Mouse (Mus musculus): ENCODE measurements around the gene Selenom.

Selenom gene

DNA sequence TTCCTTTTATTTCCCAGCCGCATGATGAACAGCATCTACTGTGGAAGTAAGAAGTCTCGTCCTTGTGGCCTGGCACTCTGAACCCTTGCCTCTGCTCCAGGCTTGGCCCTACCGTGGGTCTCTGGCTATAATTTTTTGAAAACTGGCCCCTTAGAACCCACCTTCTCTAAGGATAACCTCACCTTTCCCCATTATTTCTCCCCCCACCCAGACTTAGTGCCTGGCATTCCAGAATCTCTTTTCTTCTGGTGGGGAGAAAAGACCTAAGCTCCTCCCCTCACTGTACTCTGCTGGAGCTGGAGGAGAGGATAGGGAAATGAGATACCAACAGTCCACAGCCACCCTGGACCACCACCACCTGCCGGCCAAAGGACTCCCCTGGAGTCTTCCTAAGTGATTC, 732 bp downstream of the Selenom start:
- no peak for DNase-seq (ENCODE audit: low read depth)

DNA sequence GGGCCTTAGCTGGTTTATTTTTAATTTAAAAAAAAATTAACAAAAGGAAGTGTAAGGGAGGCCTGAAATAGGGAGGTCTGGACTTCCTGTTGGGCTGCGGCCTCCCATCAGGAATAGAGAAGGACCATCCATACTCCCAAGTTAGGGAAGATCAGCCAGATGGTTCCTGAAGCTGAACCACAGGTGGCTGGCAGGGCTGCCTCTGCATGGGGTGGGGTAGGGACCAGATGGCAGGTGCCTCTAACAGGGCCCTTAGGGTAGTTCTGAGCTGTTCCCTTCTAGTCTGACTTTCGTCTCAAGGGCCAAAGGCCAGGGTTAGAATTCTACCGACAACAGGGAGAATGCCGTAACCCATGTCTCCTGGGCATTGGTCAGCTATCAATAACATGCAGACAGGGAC, 1.2 kb downstream of the Selenom start:
- DNase-seq (ENCODE audit: low read depth), result no peak

DNA sequence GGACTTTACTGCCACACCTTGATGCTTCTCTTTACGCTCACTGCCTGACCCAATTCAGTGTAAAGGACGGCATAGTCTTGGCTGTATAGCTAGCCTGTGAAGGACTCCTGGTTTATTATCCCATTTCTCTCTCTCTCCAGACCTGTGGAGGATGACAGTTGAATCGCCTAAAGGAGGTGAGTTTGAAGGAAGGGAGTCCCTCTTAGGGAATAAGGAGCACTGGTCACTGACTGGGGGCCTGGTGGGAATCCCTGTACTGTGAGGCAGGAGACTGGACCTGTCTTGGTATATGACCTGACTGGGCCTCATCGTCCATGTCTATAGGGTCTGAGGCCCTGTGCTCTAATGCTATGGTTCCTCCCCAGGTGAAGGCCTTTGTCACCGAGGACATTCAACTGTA, 1.6 kb downstream of the Selenom start:
- no peak for DNase-seq (ENCODE audit: low read depth)

DNA sequence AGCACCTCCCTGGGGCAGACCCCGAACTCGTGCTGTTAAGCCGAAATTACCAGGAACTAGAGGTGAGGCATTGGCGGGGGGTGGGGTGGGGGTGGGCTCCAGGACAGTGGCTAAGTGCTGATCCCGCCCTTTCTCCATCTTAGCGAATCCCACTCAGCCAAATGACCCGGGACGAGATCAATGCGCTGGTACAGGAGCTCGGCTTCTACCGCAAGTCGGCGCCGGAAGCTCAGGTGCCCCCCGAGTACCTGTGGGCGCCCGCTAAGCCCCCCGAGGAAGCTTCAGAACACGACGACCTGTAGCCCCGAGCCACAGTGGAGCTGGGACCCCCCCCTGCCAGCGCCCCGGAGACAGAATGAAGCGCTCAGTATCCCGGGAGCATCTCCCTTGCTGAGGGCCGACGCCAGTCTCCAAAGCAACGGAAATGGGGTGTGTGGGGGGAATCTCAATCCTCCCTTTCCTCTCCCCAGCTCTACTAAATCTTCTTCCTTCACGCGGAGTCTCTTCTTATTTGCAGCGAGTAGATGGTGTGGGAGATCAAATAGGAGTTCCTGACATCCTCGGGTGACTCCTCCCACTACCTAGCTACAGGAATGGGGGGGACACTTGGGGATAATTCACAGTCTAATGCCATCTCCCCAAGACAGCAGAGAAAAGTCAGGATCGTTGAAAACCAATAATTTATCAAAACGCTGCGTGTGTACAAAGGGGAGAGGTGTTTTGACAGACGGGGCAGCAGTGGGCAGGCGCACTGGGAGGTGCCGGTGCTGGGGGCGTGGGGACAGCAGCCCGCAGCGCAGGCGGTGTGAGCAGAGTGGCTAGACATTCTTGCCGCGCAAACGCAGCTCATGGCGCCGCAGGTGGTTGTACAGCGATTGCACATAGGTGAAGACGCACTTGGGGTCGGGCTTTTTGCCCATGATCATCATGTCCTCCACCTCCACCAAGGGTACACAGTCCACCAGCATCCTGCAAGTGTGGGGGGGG, 2.7 kb downstream of the Selenom start:
- no peak for DNase-seq (ENCODE audit: low read depth)

DNA sequence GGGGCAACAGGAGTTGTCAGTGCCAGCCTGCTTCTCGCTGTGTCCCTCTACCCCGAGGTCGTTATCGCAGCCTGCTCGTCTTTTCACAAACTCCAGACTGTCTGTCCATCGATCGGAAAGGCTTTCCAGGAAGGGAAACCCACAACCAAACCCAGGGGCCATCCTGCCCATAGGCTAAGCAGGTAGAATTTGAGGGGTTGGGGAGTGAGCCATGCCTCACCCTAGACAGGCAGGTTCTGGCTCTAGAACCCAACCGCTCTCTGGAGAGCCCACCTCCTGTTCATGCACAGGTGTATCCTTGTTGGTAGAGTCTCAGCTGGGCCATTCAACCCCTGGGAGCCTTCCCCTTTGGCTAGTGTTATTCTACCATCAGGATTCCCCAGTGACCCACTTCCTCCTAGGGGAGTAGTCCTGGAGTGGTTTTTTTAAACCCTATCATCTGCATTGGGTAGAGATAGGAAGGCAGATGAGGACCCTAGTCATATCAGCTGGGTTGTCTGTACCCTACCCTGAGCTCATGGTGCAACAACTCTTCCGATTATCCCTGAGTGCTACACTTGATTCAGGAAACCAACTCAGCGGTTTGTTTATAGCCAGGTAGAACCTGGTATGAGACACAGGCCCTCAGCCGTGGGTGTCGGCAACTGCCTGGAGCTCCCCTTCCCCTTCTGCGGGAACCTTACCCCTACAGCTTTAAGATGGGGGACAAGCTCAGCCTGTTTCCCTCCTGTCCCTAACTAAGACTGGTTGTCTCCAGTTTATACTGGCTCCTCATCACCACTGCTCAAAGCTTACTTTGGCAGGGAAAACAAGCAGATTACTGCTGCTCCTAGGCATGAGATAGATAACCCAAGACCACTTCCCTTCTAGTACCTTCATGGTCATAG, 3.6 kb downstream of the Selenom start:
- no peak for DNase-seq (ENCODE audit: low read depth)

DNA sequence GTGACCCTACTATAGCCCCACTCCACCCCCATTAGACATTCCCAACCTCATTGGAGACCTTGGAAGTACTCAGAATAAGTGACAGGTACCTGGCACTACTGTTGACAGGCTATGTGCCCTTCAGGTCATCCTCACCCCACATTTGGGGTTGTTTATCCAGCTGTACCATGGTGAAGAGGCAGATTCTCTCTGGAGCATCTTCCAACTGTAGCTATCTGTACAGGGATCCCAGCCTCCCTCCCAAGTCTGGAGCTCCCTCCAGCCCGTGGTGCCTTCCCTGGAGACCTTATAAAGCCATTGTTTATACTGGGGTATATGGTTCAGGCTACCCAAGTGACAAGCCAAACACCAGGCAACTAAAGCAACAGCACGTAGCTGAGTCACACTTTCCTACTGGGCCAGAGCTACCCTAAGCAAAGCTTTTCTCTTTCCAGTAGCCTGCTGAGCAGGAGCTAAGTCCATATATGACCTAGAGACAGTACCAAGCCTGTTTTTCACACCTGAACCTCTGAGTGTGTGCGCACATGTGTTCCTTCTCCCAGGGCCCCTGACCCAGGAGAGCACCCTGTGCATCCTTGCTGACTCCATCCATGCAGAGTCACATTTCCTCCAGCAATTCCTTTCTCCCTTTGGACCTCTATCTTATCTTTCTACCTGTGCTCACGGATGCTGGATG, 4.7 kb downstream of the Selenom start:
- no peak for DNase-seq (ENCODE audit: low read depth)

DNA sequence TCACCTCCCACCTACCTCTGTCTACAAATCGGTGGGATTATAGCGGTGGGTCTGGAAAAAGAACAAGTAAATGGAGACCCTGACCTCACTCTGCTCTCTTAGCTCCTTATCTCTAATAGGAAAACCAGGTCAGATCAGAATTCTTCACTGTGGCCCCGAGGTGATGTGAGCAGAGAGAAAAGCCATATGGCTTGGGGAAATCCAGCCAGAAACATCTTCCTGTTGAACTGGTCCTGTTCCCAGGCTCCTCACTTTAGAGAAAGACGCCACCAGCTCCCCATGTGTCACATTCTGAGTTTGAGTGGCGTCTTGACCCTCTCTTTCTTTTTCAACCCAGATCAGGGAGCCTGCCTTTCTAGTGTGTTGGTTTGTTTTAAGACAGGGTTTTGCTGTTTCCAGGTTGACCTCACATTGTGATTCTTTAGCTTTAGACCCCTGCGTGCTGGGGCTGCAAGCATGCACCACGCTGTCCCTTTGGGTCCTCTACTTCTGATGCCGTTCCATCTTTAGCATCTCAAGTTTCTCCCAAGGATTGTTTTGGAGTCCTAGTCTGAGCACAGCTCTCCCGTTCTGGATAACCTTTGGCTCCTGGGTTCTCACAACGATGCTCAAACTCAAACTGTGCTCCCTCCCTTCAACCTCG, 5.4 kb downstream of the Selenom start:
- no peak for DNase-seq (ENCODE audit: low read depth)

DNA sequence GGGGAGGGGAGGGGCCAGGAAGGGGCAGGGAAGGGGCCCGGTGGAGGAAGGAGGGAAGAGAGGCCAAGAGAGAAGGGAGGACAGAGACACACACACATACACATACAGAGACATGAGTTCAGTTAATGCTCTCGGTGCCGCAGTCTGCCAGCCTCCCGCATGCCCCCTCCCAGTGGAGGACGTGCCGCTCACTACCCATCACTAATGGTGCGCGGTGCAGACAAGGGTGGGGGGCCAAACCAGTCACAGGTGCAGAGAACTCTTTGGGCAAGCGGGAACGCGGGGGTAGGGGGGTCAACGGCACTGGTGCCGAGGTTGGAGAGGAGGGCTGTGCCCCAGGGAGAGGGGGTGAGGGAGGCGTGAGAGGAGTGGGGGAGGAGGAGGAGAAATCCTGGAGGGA, 6.4 kb downstream of the Selenom start:
- DNase-seq (ENCODE audit: low read depth), result no peak

DNA sequence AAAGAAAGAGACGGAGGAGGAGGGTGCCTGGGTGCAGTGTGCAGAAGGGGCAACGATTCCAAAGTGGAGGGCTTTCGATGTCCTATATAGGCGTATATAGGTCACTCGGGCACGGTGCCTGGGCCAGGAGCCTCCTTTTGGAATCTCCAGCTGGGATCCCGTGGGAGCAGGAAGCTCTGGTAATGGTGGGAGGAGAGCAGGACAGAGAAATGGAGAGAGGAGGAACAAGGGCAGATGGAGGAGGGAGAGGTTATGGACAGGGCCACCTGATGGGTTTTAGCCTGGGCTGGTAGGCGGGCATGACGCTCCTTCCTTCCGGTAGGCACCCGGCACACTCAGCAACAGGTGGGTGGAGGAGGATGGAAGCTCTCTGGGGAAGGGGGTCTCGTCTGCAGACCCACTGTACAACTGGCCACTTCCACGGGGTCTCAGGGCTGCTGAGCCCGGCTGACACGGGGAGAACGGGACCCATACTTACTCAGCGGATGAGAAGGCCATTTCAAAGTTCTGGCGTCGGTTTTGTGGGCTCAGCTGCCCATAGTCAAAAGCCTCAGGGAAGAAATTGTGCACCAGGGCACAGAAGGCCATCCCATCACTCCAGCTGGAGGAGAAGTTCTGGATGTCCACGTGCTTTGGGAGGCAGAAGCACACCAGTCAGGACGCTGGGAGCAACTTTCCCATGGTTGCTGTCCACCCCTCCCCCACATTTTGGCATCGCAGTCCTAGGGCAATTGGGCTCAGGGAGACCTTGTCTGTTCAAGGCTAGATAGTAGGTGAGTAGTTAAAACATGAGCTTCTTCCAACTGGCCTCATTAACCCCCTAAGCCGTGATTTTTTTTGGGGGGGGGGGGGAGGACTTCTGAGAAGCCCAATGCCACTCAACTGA, 7.1 kb downstream of the Selenom start:
- DNase-seq (ENCODE audit: low read depth), result no peak

DNA sequence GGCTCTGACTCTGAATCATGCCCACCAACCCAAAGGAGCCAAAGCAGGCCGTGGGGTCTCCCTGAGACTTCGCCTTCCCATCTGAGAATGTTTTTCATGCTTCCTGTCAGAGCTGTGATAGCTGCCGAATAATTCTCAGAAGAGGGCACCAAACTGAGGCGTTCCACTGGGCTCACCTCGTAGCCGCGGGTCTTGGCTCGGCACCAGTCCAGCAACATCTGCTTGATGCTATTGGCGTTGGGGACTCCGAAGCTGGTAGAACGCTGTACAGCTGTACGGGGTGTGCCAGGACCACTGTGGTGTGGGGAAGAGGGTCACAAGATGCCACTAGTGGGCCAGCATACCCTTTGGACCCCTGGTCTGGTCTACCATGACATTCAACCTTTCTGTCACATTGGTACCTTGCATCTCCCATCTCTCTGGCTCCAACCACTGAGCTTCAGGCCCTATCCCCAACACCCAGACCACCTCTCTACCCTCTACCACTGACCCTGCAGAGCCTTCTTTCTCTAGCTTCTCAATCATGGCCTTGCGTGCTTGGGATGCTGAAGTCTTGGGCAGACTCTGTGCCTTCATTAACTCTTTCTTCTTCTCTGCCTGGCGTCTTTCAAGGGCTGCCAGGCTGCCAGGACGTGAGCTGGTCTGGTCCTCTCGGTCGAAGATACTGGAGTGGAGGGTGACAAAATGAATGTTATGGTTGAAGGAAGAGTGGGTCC, 8.0 kb downstream of the Selenom start:
- no peak for DNase-seq (ENCODE audit: low read depth)

DNA sequence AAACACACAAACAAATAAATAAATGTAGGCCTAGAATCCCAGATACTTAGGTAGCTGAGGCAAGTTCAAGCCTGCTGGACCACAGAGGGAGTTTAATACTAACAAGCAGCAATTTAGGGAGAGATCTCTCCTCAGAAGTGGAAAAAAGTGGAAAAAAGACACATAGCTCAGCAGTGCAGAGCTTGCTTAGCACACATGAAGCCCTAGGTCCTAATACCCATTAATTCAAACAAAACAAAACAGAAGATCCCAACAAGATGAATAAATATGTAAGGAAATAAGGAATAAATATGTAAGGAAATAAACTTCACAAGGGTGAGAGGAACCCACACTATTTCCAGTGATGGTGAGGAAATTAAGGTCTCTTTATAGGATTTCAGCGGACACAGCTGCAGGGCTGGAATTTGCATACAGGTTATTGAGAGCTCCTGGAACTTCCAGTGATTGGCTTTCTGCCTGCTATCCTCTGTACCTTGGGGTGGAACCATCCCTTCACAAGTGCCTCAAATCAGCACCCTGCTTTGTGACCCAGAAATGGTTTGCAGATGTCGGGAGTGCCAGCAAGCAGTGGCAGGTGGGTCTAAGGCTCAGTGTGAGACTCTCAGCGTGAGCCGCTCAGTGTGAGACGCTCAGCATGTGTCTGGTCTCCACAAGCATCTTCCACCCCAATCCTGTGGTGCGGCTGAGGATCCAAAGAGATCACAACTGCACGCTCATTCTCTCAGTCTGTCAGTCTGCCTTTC, 9.5 kb downstream of the Selenom start:
- no peak for DNase-seq (ENCODE audit: low read depth)

DNA sequence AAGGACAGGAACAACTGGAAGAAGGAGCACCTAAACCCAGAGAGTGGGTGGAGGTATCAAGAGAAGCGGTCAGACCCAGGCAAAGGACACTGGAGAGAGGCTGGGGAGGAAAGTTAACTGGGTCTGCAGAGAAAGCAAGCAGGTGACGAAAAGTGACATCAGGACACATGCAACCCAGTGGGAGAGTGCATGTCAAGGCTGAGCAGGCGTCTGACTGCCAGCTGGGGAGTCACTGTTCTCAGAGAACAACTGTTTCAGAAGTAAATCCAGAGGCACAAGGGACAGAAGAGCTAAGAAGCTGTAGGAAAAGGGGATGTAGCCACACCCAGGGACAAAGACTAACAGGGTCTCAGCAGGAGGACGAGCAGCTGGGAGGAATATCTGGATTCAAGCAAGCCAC, 11.1 kb downstream of the Selenom start:
- no peak for DNase-seq (ENCODE audit: low read depth)

DNA sequence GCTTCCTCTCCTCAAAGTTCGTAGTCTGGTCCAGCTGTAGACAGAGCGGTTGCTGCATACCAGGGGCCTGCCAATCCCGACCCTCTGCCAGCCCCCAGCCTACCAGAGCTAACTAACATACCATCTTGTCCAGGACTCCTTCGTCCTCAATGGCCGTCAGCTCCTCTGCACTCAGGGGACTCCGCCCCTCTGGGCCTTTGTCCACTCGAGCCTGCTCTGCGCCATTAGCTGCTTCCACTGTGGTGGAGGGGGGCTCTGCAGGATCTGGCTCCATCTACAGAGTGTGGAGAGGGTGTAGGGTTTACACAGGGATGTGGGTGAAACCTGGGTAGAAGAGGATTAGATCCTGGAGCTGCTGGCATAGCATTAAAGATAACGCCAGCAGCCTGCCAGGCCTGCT, 11.7 kb downstream of the Selenom start:
- no peak for DNase-seq (ENCODE audit: low read depth)

DNA sequence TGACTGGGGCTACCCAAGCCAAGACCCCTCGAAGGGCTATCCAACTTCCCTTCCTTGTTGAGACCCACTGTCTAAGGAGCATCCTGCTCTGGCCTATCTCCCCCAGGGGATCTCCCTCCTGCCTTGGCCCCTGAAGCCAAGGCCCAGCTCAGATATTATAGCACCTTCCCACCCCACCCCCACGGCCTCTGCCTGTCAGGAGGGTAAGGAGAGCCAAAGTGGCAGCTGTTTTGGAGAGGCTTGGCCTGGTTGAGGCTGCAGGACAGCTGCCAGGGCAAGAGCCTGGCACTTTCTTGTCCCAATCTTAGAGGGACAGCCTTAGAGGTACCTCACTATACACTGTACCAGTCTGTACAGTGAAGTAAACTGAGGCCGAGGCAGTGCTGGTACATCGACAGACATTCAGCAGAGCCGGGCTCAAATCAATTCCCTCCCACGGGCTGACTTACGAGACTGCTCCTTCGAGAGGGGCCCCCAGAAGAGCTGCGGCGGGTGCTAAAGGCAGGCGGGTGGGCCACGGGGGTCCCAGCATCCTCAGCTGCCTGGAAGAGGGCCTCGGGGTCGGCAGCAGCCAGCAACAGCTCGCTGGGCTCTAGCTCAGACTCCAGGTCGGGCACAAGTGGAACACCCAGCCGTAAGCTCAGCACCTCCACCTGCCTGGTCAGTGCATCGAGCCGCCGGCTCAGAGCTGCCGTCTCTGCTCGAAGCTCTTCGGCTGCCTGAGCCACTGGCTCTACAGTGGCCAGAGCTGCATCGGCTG, 12.7 kb downstream of the Selenom start:
- DNase-seq (ENCODE audit: low read depth), result no peak

DNA sequence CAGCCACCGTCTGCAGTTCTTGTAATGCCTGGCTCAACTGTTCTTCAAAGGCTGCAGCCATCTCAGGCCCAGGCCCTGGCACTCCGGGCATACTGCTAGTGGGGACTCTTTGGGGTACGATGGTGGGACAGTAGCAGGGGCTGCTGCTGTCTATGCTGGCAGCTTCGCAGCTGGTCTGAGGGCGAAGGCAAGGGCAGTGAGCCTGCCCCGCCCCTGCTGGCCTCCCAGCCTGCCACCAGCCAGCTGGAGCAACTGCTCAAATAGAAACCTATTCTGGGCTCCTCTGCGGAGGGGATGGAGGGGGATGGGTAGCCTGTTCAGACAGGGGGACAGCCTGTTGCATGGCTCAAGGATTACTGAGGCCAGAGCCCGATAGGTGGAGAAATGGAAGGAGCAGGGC, 13.3 kb downstream of the Selenom start:
- DNase-seq (ENCODE audit: low read depth), result no peak

DNA sequence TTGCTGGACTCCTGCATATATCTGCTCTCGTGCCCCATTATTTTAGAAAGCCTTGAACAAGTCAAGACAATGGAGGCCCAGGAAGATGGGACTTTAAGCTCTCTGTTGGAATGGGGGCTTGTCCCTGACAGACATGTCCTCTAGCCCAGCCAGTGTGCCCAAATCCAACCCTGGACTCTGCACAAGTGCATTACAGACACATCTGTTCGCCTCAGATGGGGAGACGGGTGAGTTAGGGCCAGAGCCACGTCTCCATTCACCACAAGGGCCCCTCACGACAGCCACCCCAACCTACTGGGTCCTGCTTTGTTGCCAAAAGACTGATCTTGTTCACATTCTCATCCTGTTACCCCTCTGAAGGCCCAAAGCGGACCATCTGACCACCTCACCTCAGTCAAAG, 13.7 kb downstream of the Selenom start:
- no peak for DNase-seq (ENCODE audit: low read depth)

DNA sequence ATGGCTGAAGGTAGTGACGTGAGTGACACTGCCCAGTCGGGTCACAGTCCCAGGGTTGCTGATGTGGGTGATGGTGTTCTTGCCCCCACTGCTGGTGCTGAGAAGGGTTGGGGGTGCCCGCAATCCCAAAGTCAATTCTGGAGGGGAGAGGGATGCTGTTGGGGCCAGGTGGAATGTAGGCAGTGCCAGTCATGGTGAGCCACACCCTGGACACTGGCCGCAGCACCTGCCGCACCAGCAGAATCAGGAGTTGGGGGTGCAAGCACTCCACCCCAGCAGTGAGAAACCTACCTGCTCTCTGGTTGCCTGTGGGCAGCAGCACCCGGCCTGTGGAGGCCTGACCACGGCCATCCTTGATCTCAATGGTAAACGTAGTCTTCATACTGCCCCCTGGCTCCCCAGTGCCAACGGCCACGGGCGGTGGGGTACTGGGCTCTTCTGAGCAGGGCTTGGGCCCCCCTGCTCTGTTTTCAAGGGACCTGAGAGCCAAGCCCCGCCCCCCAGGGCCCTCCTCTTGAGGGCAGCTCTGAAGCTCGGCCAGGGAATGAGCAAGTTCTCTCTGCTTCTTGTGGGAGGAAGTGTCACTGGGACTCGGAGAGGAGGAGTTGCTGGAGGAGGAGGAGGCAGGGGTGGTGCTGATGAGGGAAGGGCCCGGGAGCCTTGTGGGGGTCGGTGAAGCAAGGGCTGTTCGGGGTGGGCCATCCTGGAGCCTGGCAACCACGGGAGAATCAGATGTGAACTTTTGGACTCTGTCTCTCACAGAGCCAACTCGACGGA, 15.2 kb downstream of the Selenom start:
- DNase-seq (ENCODE audit: low read depth), result no peak

DNA sequence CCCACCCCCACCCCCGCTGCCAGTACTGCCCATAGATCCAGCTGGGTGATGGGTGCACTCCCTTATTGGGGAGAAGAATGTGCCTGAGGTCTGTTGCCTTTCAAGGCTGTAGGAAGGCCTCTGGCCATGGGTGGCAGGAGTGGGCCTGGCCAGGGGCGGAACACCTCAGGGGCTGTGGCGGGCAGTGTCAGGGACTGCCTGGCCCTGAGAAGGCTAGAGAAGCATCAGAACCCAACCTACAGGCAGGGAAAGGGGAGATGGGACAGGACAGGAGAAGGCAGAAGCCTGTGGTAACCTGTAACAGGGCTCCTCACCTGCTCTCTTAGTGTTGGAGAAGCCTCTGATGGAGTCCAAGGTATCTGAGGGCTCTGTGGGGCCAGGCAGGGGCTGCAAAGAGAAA, 16.2 kb downstream of the Selenom start:
- DNase-seq (ENCODE audit: low read depth), result no peak

Measured in c-Kit-positive CD71-negative TER-119-negative erythroid progenitor cells, embryonic 14.5 days (primary cell).